Mouse (Mus musculus) inflammation-experienced regulatory T-cells, adult 6 months (primary cell): ENCODE measurements around the gene Dhfr. TPM values are rescaled to one million over a fixed set of nuclear protein-coding genes. Genes with fewer than 3 reads are reported as not detected.
"Not testable (repeated sequence)": the region's sequence is repeated elsewhere in the genome, so short reads cannot be mapped to it uniquely, and the experiment has no call there.

Experiments used
- ATAC-seq: one replicate; pipeline ENCODE4 v1.8.0; 2017
- polyA plus RNA-seq, 3 experiments: library from polyadenylated mRNA; unstranded; fragments of 100-300 nt; shearing (Covaris generic); gene quantifications; one replicate each; pipeline ENCODE4 v1.2.1; 2017

Dhfr gene
- 10 to 100 TPM in 1 of 3 experiments, 1 to 10 TPM in 2; 2.4 to 10.2 (median 3.3) TPM for polyA plus RNA-seq

DNA sequence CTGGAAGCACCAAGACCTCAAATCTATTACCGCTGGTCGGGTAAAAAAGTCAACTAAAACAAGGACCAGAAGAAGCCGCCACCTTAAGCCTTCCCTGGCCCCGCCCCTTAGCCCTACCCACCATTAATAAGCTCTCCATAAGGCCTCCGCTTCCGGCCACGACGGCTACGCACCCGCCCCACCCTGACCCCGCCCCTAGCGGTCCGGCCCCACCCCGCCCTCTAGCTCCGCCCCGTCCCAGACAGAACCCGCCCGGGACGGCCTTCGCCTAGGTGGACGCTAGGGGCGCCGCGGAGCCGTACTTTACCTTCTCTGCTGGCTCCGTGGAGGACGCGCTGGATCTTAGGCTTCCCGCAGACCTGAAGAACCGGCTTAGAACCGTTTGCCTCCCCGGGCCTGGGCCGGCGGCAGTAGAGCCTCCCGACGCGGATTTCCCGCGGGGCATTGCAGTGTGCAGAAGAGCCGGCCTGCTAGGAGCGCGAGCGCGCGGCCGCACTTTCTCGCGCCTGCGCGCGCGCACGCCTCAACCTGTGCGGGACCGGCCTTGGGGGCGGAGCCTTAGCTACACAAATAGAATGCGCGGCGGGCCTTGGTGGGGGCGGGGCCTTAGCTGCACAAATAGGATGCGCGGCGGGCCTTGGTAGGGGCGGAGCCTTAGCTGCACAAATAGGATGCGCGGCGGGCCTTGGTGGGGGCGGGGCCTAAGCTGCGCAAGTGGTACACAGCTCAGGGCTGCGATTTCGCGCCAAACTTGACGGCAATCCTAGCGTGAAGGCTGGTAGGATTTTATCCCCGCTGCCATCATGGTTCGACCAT lies at the start of gene Dhfr, which contains the start of gene Msh3:
TSS of gene Dhfr (plus strand) at position 271 of the 816 bp plus-strand sequence.
TSS of gene Msh3 (minus strand) at position 548 of the 816 bp plus-strand sequence.
- peak; percentile 80 for ATAC-seq

GRCm38 (mm10) chr13:92305680-92306079 lies 48.8 kb upstream of the Dhfr start, which contains the start of gene Gm20379:
Gene Gm20379, plus strand, starts transcription at chr13:92305980.
- ATAC-seq = no peak

GRCm38 (mm10) chr13:92314613-92315012 lies 39.9 kb upstream of the Dhfr start:
- no peak for ATAC-seq

GRCm38 (mm10) chr13:92320770-92321169 lies 33.8 kb upstream of the Dhfr start:
- ATAC-seq = no peak

DNA sequence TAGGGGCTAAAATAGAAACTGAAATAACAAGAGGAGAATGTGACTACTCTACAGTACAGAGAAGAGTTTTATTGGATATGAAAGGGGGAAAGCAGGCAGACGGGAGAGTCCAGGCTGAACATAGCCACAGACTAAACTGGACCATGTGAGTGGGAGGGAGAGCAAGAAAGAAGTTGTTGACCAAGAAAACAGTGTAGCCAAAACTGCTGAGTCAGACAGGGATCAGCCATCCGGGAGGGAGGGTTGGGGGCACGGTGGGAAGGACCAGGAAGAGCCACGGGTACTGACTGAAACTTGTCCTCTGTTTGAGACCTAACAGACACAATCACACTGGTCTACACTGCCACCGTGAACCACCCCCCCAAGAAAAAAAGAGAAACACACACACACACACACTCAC lies 28.5 kb upstream of the Dhfr start:
- no peak for ATAC-seq

GRCm38 (mm10) chr13:92328000-92328399 lies 26.5 kb upstream of the Dhfr start:
- no peak for ATAC-seq

DNA sequence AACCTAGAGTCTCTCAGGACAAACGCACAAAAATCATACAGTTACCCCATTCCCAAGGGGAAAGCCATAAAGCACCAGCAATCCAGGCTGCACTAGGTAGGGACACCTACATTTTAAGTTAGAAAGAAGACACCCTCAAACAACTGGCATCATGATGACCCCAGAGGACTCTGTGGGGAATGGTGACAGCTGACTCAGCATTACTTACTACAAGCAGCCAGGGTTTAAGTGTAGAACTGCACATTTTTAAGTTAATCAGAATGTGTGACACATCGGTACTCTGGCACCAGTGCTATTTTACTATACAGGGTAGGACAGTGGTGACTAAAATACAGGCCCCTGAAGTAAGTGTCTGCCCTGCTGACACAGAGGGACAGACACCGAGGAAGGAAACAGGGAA lies 23.9 kb upstream of the Dhfr start:
- no peak for ATAC-seq

GRCm38 (mm10) chr13:92332103-92332879 lies 22.2 kb upstream of the Dhfr start:
- peak; percentile 68 for ATAC-seq

DNA sequence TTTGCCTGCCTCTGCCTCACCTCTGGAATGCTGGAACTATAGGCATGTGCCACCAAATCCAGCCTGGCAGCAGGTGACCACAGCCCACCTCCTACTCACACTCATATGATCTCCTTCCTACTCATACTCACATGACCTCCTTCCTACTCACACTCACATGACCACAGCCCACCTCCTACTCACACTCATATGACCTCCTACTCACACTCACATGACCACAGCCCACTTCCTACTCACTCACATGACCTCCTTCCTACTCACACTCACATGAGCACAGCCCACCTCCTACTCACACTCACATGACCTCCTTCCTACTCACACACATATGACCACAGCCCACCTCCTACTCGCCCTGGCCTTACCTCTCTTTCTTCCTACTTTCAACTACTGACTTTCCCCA lies 17.7 kb upstream of the Dhfr start:
- ATAC-seq = no peak

GRCm38 (mm10) chr13:92337773-92338462 lies 16.6 kb upstream of the Dhfr start:
- no peak for ATAC-seq

DNA sequence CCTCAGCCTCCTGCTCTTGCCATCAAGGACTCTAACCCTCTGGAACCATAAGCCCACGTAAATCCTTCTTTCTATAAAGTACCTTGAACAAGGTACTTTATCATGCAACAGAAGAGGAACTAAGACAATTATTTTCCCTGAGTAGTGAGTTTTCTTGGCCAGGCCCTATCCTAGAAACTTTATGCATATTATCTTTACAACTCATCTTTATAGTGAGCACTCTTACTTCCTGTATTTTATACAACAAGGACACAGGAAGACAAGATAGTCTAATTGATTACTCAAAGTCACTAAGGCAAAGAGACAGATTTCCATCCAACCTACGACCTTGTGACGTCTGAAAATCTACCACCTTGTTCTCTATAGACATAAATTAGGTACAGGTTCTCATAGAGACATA lies 14.7 kb upstream of the Dhfr start:
- ATAC-seq = no peak

DNA sequence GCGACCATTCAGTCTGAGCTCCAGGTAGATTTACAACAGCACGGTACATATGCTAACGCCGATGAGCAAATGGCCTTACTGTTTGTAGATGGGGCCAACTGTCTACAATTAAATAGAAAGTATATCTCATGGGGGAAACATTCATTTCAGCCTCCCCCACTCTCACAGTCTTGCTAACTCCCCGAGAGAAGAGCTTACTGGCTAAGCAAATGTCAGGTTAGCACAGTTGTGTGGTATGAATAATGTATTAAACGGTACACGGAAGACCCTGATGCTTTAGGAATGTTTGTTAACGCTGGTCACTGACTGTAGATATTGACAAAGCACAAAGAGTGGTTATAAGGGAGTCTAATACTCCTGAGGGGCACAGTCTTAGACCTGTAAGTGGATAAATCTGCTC lies 10.5 kb upstream of the Dhfr start:
- no peak for ATAC-seq

- no peak for ATAC-seq
Observed at GRCm38 (mm10) chr13:92346338-92346737, 8.2 kb upstream of the Dhfr start.

DNA sequence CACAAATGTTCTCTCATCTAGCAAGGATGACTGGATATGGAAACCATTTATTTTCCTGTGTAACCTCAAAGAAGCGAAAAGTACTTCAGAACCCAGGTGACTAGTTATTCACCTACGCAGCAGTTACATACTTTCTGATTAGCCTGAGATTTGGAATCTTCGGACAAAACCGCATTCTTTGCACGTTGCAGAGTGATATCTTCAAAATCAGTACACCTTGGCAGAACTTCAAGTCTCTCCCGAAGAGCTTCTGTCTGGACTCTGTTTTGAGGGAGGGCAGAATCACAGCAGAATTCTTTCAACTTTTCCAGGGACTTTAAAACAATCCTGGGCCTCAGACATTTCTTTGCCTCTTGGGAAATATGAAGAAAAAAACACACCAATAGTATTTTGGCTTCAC lies 3.4 kb upstream of the Dhfr start:
- ATAC-seq = no peak

DNA sequence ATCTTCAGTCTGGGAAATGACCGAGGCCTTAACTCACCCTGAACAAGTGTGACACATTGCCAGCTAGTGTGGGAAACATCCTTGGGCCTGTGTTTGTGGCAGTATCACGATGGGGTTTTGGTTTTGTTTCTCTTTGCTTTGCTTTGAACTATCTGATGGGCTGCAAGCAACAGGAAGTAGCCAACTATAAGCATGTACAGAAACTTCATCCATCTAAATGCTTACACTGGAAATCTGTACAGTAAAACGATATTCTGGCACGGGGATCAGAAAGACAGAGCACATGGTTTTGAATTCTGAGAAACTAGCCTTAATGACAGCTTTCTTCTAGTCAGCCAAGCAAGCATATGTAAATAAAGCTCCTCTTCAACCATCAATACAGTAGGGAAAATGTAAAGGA lies 570 bp upstream of the Dhfr start:
- peak; percentile 55 for ATAC-seq

DNA sequence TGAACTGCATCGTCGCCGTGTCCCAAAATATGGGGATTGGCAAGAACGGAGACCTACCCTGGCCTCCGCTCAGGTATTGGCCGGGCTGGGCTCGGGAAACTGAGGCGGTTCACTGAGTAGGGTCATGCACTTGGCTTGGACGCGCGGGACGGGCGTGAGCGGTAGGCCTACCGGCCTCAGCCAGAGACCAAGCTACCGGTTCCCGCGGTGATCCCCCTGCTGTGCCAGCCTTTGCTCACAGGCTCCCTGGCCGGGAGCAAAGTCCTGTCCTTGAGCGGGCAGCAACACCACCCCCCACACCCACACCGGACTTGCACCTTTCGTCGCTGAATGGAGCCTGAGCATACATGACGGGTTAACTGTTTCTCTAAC lies 732 bp downstream of the Dhfr start:
- ATAC-seq = no peak

GRCm38 (mm10) chr13:92356376-92356775 lies 1.9 kb downstream of the Dhfr start:
- no peak for ATAC-seq

DNA sequence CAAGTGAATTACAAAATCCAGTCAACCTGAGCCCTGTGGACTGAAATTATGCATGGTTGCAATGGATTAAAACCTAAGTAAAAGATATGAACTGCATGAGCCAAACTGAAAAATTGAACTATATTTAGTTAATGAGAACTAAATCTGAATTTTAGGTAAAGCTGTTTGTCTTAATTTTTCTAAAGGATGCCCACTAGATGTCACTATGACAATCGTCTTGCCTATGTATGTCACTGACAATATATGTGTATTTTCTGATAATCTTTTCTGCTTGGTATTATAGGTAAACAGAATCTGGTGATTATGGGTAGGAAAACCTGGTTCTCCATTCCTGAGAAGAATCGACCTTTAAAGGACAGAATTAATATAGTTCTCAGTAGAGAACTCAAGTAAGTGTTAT lies 3.1 kb downstream of the Dhfr start:
- ATAC-seq = no peak

GRCm38 (mm10) chr13:92361609-92362008 lies 7.1 kb downstream of the Dhfr start:
- no peak for ATAC-seq

DNA sequence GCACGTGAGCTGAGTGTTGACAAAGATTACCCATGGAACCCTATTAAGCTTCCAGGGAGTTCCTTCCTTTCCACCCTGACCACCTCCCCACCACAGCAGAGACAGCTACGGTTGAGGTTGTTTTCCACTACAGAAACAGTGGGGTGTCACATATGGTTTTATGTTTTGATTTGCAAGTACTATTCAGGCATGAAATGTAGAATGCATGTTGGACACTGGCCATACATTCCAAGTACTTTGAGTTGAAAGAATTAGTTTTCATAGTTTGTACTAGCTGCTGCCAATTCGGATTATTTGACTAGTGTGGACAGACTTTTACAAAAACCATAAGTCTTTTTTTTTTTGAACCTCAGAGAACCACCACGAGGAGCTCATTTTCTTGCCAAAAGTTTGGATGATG lies 10.8 kb downstream of the Dhfr start:
- no peak for ATAC-seq

GRCm38 (mm10) chr13:92370811-92371210 lies 16.3 kb downstream of the Dhfr start:
- ATAC-seq = no peak

GRCm38 (mm10) chr13:92371466-92371865 lies 16.9 kb downstream of the Dhfr start:
- ATAC-seq = not testable (repeated sequence)

GRCm38 (mm10) chr13:92387367-92387766 lies 32.8 kb downstream of the Dhfr start:
- ATAC-seq = no peak
